Mouse (Mus musculus): ENCODE measurements around the gene Man1c1. TPM values are rescaled to one million over a fixed set of nuclear protein-coding genes. Genes with fewer than 3 reads are reported as not detected.

Man1c1 gene
- polyA plus RNA-seq, 1 experiment from 2014 or later: 4.8 TPM

DNA sequence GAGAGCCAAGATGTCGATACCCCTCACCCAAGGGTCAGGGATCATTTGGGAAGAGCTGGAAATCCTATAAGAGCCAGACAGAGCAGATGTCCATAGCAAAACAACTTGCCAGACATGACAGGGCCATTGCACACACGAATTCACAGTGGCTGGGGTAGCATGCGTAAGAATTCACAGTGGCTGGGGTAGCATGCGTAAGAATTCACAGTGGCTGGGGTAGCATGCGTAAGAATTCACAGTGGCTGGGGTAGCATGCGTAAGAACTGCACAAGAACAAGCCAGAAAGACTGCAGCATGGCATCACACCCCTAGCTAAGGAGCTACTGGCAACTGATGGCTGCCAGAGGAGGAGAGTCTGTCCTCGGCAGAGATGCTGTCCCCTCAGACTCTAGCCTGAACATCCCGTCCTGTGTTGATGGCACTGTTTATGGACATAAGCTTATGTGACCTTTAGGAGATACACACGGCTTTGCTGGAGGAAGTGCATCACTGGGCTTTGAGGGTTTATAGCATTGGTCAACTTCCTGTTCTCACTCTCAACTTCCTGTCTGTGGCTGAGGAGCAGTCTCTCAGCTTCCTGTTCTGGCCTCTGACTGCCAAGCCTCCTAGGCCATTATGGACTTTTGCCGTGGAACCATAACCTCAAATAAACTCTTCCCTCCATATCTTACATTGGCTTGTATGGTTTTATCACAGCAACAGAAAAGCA is 109.2 kb downstream of the Man1c1 start:
- 91% methylated on average over 10 of the region's 10 CpGs for WGBS
- H3K4me3 ChIP-seq (ENCODE audit: low read depth, low read length): no peak overlapping the region
- no peak overlapping the region for H3K9ac ChIP-seq (ENCODE audit: low read length)
- ATAC-seq (ENCODE audit: insufficient read depth, low FRiP score, low TSS enrichment) (no peak), DNase-seq (ENCODE audit: low spot score) (no peak)
- no peak overlapping the region for H3K4me2 ChIP-seq (ENCODE audit: low read depth)
- no peaks in the 10 kb centered on the region for H3K4me1 ChIP-seq (ENCODE audit: control insufficient read depth, insufficient read depth, low read length)
- no peaks in the 10 kb centered on the region for H3K27me3 ChIP-seq (ENCODE audit: control insufficient read depth, insufficient read depth, low read length)
- H3K27ac ChIP-seq (ENCODE audit: low read depth, low read length): no peak overlapping the region
- H3K9me3 ChIP-seq (ENCODE audit: control insufficient read depth, low read length): no peaks in the 10 kb centered on the region
- no peaks in the 10 kb centered on the region for H3K36me3 ChIP-seq (ENCODE audit: control insufficient read depth, insufficient read depth, low read length)

DNA sequence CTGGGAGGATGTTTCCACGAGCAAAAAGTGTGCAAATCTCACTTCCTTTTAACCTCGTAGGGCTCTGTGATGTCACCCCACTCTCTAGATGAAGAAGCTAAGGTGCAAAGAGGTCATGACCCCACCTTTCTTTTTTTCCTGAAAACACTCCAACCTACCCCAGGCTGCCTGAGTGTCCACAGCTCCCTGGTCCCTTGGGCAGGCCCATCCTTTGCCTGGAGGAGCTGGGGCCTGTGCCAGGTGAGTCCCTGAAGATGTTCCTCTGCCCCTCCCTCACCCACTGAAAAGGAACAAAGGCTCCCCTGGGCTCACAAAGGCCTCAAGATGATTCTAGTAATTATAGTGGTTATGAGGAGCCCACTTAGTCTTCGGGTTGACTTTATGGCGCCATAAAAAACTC is 111.6 kb downstream of the Man1c1 start:
- DNase-seq (ENCODE audit: low spot score): no peak
- whole genome bisulfite sequencing: 42% methylated on average over 4 of the region's 4 CpGs
- ATAC-seq (ENCODE audit: insufficient read depth, low FRiP score, low TSS enrichment): no peak

DNA sequence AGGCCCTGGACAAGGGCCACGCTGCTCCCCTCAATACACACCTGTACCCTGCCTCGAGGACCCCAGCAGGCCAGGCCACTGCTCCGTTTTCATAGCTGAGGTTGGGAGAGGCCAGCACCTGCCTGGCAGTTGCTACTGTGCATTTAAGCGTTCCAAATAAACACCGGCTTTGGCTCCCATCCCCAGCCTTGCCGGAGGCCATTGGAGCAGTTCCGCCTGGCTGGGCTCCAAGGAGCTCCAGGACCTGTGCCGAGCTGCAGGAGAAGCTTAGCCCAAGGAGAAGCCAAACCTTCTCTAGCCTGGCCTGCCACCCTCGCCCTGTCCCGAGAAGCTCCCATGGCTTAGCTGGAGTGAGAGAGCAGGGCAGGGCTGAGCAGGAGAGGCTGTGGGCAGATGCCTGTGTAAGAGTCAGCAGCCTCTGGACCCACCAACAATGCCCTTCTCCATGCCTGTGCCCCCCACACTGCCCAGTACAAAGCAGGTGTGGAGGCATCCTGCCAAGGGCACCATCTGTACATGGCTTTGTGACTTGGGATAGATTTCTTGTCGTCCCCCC is 112.5 kb downstream of the Man1c1 start:
- no peak for DNase-seq (ENCODE audit: low spot score)
- ATAC-seq (ENCODE audit: insufficient read depth, low FRiP score, low TSS enrichment): no peak
- no peaks in the 10 kb centered on the region for H3K4me1 ChIP-seq (ENCODE audit: control insufficient read depth, insufficient read depth, low read length)
- no peak overlapping the region for H3K4me3 ChIP-seq (ENCODE audit: low read depth, low read length)
- no peak overlapping the region for H3K27ac ChIP-seq (ENCODE audit: low read depth, low read length)
- 77% methylated on average over 11 of the region's 11 CpGs for WGBS
- H3K36me3 ChIP-seq (ENCODE audit: control insufficient read depth, insufficient read depth, low read length): no peaks in the 10 kb centered on the region
- no peaks in the 10 kb centered on the region for H3K9me3 ChIP-seq (ENCODE audit: control insufficient read depth, low read length)
- H3K4me2 ChIP-seq (ENCODE audit: low read depth): no peak overlapping the region
- no peak overlapping the region for H3K9ac ChIP-seq (ENCODE audit: low read length)
- H3K27me3 ChIP-seq (ENCODE audit: control insufficient read depth, insufficient read depth, low read length): no peaks in the 10 kb centered on the region

More for the DNA sequence above, 111.6 kb downstream of the Man1c1 start:
- Histone ChIP-seq H3K27me3 (ENCODE audit: control insufficient read depth, insufficient read depth, low read length) (no peaks in the 10 kb centered on the region), H3K4me1 (ENCODE audit: control insufficient read depth, insufficient read depth, low read length) (no peaks in the 10 kb centered on the region), H3K4me2 (ENCODE audit: low read depth) (no peak overlapping the region), H3K4me3 (ENCODE audit: low read depth, low read length) (no peak overlapping the region), H3K9ac (ENCODE audit: low read length) (no peak overlapping the region), H3K9me3 (ENCODE audit: control insufficient read depth, low read length) (no peaks in the 10 kb centered on the region), H3K36me3 (ENCODE audit: control insufficient read depth, insufficient read depth, low read length) (no peaks in the 10 kb centered on the region), H3K27ac (ENCODE audit: low read depth, low read length) (no peak overlapping the region)

DNA sequence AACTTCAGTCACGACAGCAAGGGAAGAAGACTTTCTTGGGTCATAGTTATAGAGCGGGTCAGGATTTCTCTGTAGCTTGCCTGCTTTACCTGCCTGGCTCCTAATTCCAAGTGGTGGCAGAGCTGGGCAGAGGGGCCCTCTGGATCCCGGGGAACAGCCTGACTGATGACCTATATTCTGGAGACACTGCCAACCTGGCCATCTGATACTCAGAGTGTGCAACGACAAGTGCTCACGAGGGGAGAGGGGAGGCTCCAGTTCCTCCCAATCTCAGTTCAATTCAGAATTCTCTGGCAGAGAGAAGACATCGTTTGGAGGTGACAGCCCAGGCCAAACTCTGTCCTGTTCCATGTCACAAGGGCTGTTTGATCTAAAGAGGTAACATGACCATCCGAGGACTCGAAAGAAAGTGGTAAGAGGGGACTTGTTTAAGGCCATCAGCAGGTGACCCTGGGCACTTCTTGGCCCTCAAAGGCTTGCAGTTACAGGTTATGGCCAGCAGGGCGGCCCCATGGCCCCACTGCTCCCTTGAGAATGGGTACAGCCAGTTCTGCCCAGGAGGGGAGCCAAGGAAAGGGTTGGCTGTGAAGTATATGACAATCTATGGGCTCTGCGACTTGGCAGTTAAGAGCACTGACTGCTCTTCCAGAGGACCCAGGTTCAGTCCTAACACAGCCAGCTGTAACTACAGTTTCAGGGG is 113.7 kb downstream of the Man1c1 start:
- H3K9me3 ChIP-seq (ENCODE audit: control insufficient read depth, low read length): no peaks in the 10 kb centered on the region
- H3K4me3 ChIP-seq (ENCODE audit: low read depth, low read length): no peak overlapping the region
- ATAC-seq (ENCODE audit: insufficient read depth, low FRiP score, low TSS enrichment) (no peak), DNase-seq (ENCODE audit: low spot score) (no peak)
- no peak overlapping the region for H3K27ac ChIP-seq (ENCODE audit: low read depth, low read length)
- no peaks in the 10 kb centered on the region for H3K27me3 ChIP-seq (ENCODE audit: control insufficient read depth, insufficient read depth, low read length)
- H3K36me3 ChIP-seq (ENCODE audit: control insufficient read depth, insufficient read depth, low read length): no peaks in the 10 kb centered on the region
- no peaks in the 10 kb centered on the region for H3K4me1 ChIP-seq (ENCODE audit: control insufficient read depth, insufficient read depth, low read length)
- WGBS: 83% methylated on average over 10 of the region's 10 CpGs
- H3K9ac ChIP-seq (ENCODE audit: low read length): no peak overlapping the region
- no peak overlapping the region for H3K4me2 ChIP-seq (ENCODE audit: low read depth)

DNA sequence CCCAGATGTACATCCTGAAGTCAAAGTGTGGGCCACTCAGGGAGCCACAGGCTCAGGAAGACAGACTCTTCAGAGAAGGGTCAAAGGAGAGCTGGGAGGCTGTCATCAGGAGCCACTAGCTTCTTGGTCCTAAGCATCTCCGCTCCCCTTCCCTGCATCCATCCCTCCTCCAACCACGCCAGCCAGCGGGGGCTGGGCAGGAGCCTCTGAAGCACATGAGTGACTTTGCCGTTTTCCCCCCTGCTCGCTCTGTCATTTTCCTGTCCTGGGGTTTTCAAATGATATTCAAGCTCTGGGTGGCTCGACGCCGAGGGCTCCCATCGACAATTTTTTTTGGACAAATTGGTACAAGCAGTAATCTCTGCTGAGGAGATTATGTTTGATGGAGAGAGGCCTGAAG is 114.3 kb downstream of the Man1c1 start:
- Histone ChIP-seq H3K9ac (ENCODE audit: low read length) (no peak overlapping the region), H3K36me3 (ENCODE audit: control insufficient read depth, insufficient read depth, low read length) (no peaks in the 10 kb centered on the region), H3K27ac (ENCODE audit: low read depth, low read length) (no peak overlapping the region), H3K9me3 (ENCODE audit: control insufficient read depth, low read length) (no peaks in the 10 kb centered on the region), H3K4me2 (ENCODE audit: low read depth) (no peak overlapping the region), H3K4me1 (ENCODE audit: control insufficient read depth, insufficient read depth, low read length) (no peaks in the 10 kb centered on the region), H3K4me3 (ENCODE audit: low read depth, low read length) (no peak overlapping the region), H3K27me3 (ENCODE audit: control insufficient read depth, insufficient read depth, low read length) (no peaks in the 10 kb centered on the region)
- DNase-seq (ENCODE audit: low spot score): no peak
- no peak for ATAC-seq (ENCODE audit: insufficient read depth, low FRiP score, low TSS enrichment)
- WGBS: 79% methylated on average over 9 of the region's 9 CpGs

DNA sequence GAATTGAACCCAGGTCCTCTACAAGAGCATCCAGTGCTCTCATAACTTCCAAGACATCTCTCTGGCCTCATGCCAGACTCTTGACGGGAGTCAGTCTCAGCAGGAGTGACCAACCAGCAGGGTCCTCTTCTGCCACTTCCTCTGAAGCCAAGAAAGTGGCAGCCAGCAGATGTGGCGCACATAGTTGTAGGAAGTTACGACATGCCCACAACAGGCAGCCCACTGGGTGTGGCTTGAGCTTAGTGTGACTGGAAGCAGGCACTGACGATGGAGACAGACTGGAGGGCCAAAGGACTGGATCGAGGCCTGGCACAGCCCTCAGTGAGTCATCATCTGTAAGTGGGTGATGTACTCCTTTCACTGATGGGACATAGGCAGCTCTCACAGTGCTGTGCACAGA is 115.1 kb downstream of the Man1c1 start:
- Histone ChIP-seq H3K9me3 (ENCODE audit: control insufficient read depth, low read length) (no peaks in the 10 kb centered on the region), H3K27ac (ENCODE audit: low read depth, low read length) (no peak overlapping the region), H3K9ac (ENCODE audit: low read length) (no peak overlapping the region), H3K4me2 (ENCODE audit: low read depth) (no peak overlapping the region), H3K4me1 (ENCODE audit: control insufficient read depth, insufficient read depth, low read length) (no peaks in the 10 kb centered on the region), H3K27me3 (ENCODE audit: control insufficient read depth, insufficient read depth, low read length) (no peaks in the 10 kb centered on the region), H3K36me3 (ENCODE audit: control insufficient read depth, insufficient read depth, low read length) (no peaks in the 10 kb centered on the region), H3K4me3 (ENCODE audit: low read depth, low read length) (no peak overlapping the region)
- DNase-seq (ENCODE audit: low spot score) (no peak), ATAC-seq (ENCODE audit: insufficient read depth, low FRiP score, low TSS enrichment) (no peak)
- WGBS: 86% methylated on average over 5 of the region's 5 CpGs

DNA sequence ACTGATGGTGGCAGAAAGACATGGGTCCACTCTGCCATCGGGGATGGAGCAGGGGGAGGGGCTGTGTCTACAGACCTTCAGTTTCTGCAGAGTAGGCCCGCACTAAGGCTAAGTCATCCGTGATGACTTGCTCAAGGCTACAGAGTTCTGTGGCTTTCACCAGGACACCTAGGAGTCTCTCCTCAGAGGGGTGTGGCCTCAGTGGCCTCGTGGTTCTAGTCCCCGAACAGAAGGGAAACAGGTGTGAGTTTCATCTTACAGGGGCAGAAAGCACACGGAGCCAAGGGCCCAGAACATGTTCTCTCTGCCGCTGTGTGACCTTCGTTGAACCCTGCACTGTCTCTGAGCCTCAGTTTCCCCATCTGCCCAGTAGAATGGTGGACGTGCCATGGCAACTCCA is 115.8 kb downstream of the Man1c1 start:
- DNase-seq (ENCODE audit: low spot score): no peak
- Histone ChIP-seq H3K27ac (ENCODE audit: low read depth, low read length) (no peak overlapping the region), H3K27me3 (ENCODE audit: control insufficient read depth, insufficient read depth, low read length) (no peaks in the 10 kb centered on the region), H3K36me3 (ENCODE audit: control insufficient read depth, insufficient read depth, low read length) (no peaks in the 10 kb centered on the region), H3K4me2 (ENCODE audit: low read depth) (no peak overlapping the region), H3K9me3 (ENCODE audit: control insufficient read depth, low read length) (no peaks in the 10 kb centered on the region), H3K4me1 (ENCODE audit: control insufficient read depth, insufficient read depth, low read length) (no peaks in the 10 kb centered on the region), H3K9ac (ENCODE audit: low read length) (no peak overlapping the region), H3K4me3 (ENCODE audit: low read depth, low read length) (no peak overlapping the region)
- 90% methylated on average over 9 of the region's 9 CpGs for WGBS
- ATAC-seq (ENCODE audit: insufficient read depth, low FRiP score, low TSS enrichment): no peak

DNA sequence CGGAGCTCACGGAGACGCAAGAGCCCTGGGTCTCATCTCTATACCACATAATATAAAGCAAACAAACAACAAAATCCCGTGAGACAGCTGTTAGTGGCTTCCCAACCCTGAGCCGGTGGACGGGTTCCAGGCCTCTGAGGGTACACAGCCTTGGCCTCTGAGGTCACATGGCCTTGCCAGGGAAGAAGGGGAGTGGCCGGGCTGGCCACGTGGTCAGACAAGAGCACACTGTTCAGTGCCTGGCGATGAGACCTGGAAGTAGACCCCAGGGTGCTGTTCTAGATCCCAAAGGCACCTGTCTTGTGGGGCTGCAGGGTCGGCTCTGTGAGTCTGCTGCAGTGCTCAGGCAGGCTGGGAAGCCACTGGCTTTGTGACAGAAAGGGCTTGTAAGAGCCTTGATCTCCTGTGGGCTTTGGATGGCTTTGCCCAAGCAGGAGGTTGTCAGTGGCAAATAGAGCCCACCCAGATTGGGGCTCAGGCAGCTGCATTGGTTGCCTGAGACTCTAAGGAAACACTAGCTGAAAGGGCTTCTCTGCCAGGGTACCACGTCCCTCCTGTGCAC is 116.4 kb downstream of the Man1c1 start:
- no peaks in the 10 kb centered on the region for H3K9me3 ChIP-seq (ENCODE audit: control insufficient read depth, low read length)
- no peak overlapping the region for H3K4me2 ChIP-seq (ENCODE audit: low read depth)
- no peak overlapping the region for H3K4me3 ChIP-seq (ENCODE audit: low read depth, low read length)
- no peak overlapping the region for H3K27ac ChIP-seq (ENCODE audit: low read depth, low read length)
- DNase-seq (ENCODE audit: low spot score) (no peak), ATAC-seq (ENCODE audit: insufficient read depth, low FRiP score, low TSS enrichment) (no peak)
- no peak overlapping the region for H3K9ac ChIP-seq (ENCODE audit: low read length)
- 69% methylated on average over 11 of the region's 11 CpGs for WGBS
- no peaks in the 10 kb centered on the region for H3K36me3 ChIP-seq (ENCODE audit: control insufficient read depth, insufficient read depth, low read length)
- H3K27me3 ChIP-seq (ENCODE audit: control insufficient read depth, insufficient read depth, low read length): no peaks in the 10 kb centered on the region
- no peaks in the 10 kb centered on the region for H3K4me1 ChIP-seq (ENCODE audit: control insufficient read depth, insufficient read depth, low read length)
